Comparison of ENCODE assay signal across 7 mouse cellular contexts in the genomic region with DNA sequence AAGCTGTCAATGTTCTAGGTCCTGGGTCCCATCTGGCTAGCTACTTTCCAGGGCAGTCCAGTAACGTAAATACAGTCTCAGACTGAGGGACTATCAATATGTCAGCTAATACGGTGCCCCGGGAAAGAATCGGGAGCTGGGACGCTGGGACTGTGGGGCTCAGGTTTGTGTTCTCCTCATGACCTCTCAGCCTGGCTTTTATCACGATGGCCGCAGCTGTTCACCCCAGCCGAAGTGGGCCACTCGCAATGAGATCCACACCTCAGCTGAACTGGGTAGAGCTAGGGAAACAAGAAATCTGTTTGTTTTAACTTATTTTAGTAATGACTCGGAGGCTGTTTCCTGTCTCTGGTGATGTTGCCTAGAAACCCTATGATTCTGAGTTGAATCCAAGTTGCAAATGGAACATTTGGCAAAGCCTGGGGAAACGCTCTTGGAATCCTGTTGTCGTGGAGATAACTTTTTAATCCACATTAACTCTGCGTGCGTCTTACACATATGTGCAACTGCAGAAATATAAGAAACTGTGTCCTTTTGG.
A peak's percentile ranks its signal among the peaks of the same experiment; 100 is the strongest.
DNase-seq lines count a peak whose midpoint lies in the region; ATAC-seq lines count a peak whose summit lies in the region.

No protein-coding gene starts in this region.

- WGBS in intestine, embryonic 15.5 days: 29% methylated on average over 14 of the region's 14 CpGs
- WGBS in stomach, embryonic 14.5 days: 28% methylated on average over 14 of the region's 14 CpGs

- peaks cover 6% of the 10 kb centered on the region; the same call in 1 of the 2 replicates for H3K4me1 ChIP-seq in intestine, embryonic 15.5 days (replicated peaks)
- peaks cover 23% of the 10 kb centered on the region; the same call in 1 of the 2 replicates for H3K4me1 ChIP-seq in stomach, embryonic 14.5 days (ENCODE audit: control insufficient read depth, insufficient read depth, low read length)

- 0 out of 2 replicates have a peak overlapping the region, but pooled peaks have one; percentile 12 for H3K4me2 ChIP-seq in intestine, embryonic 15.5 days (replicated peaks)
- peak overlapping the region; percentile 27; the same call in 1 of the 2 replicates for H3K4me2 ChIP-seq in stomach, embryonic 14.5 days (replicated peaks; ENCODE audit: low read depth, low read length)

- H3K9me3 ChIP-seq in intestine, embryonic 15.5 days: no peaks in the 10 kb centered on the region
- no peaks in the 10 kb centered on the region for H3K9me3 ChIP-seq in stomach, embryonic 14.5 days (ENCODE audit: control insufficient read depth, low read depth, low read length)

- peak overlapping the region; percentile 84 for H3K27ac ChIP-seq in intestine, embryonic 15.5 days
- H3K27ac ChIP-seq in stomach, embryonic 14.5 days (ENCODE audit: low read length): peak overlapping the region; percentile 96

- H3K27me3 ChIP-seq in intestine, embryonic 15.5 days (replicated peaks): no peaks in the 10 kb centered on the region
- no peaks in the 10 kb centered on the region for H3K27me3 ChIP-seq in stomach, embryonic 14.5 days (ENCODE audit: control insufficient read depth, insufficient read depth, low read length)

- H3K36me3 ChIP-seq in intestine, embryonic 15.5 days: no peaks in the 10 kb centered on the region
- H3K36me3 ChIP-seq in stomach, embryonic 14.5 days (ENCODE audit: control insufficient read depth, insufficient read depth, low read length): no peaks in the 10 kb centered on the region

- DNase-seq in MN1 (ENCODE audit: low spot score): peak; percentile 83
- DNase-seq in brain, adult 2 months (ENCODE audit: low read depth, low spot score): peak; percentile 91
- DNase-seq in frontal cortex, postnatal 36 days (ENCODE audit: low spot score in 2 of 2): peak; percentile 24 to 75
- peak; percentile 33 to 60 for DNase-seq in left cerebral cortex, adult 9 months (ENCODE audit: low spot score in 2 of 2)
- no peak for DNase-seq in spleen, adult 12 weeks (ENCODE audit: low spot score)

- peak; percentile 82 for ATAC-seq in intestine, embryonic 15.5 days
- peak; percentile 53 for ATAC-seq in stomach, embryonic 14.5 days (ENCODE audit: insufficient number of reproducible peaks, insufficient read depth, low FRiP score, low read depth)

- H3K4me3 ChIP-seq in intestine, embryonic 15.5 days (replicated peaks): no peak overlapping the region
- no peak overlapping the region for H3K4me3 ChIP-seq in stomach, embryonic 14.5 days (ENCODE audit: low read depth, low read length)

- no peak overlapping the region for H3K9ac ChIP-seq in intestine, embryonic 15.5 days
- no peak overlapping the region for H3K9ac ChIP-seq in stomach, embryonic 14.5 days (replicated peaks; ENCODE audit: low read depth, low read length)
